Mouse (Mus musculus) Muller cell, postnatal 12 days (primary cell): ENCODE measurements around the gene Por.

Experiments
- DNase-seq: peaks from one replicate; pipeline ENCODE4 v3.0.0-alpha.2; 2015; ENCODE audit errors: inconsistent ontology term

Gene Por

GRCm38 (mm10) chr5:135669741-135670275 is at the start of gene Por:
Gene Por (plus strand): TSS chr5:135670033.
- no peak for DNase-seq

GRCm38 (mm10) chr5:135620526-135620925 is 49.3 kb upstream of the Por start:
- no peak for DNase-seq

- no peak for DNase-seq
Observed at GRCm38 (mm10) chr5:135621725-135622124, 48.1 kb upstream of the Por start.

- peak; percentile 39 for DNase-seq
Observed at GRCm38 (mm10) chr5:135623006-135623563, 46.7 kb upstream of the Por start.

- no peak for DNase-seq
Observed at GRCm38 (mm10) chr5:135628916-135629315, 40.9 kb upstream of the Por start.

- no peak for DNase-seq
Observed at GRCm38 (mm10) chr5:135629401-135629800, 40.4 kb upstream of the Por start.

GRCm38 (mm10) chr5:135630598-135630997 is 39.2 kb upstream of the Por start:
- no peak for DNase-seq

GRCm38 (mm10) chr5:135632117-135632796 is 37.6 kb upstream of the Por start, which contains the start of gene Rhbdd2:
Gene Rhbdd2 (plus strand): TSS chr5:135632618.
- DNase-seq = peak; percentile 100

GRCm38 (mm10) chr5:135632797-135633144 is 37.1 kb upstream of the Por start:
- DNase-seq = no peak

GRCm38 (mm10) chr5:135639760-135640458 is 29.9 kb upstream of the Por start:
- no peak for DNase-seq

- DNase-seq = no peak
Observed at GRCm38 (mm10) chr5:135640459-135640789, 29.4 kb upstream of the Por start.

- DNase-seq = no peak
Observed at GRCm38 (mm10) chr5:135641028-135641427, 28.8 kb upstream of the Por start.

GRCm38 (mm10) chr5:135642686-135643551 is 26.9 kb upstream of the Por start:
- DNase-seq = no peak

- no peak for DNase-seq
Observed at GRCm38 (mm10) chr5:135643552-135643842, 26.3 kb upstream of the Por start.

- DNase-seq = no peak
Observed at GRCm38 (mm10) chr5:135643869-135644268, 26.0 kb upstream of the Por start.

GRCm38 (mm10) chr5:135645330-135645729 is 24.5 kb upstream of the Por start:
- DNase-seq = no peak

- no peak for DNase-seq
Observed at GRCm38 (mm10) chr5:135646038-135646437, 23.8 kb upstream of the Por start.

GRCm38 (mm10) chr5:135648461-135649308 is 21.1 kb upstream of the Por start:
- no peak for DNase-seq

GRCm38 (mm10) chr5:135649309-135649633 is 20.6 kb upstream of the Por start:
- DNase-seq = no peak

GRCm38 (mm10) chr5:135651536-135651935 is 18.3 kb upstream of the Por start:
- DNase-seq = no peak

- DNase-seq = no peak
Observed at GRCm38 (mm10) chr5:135653209-135653608, 16.6 kb upstream of the Por start.
